Mouse (Mus musculus) stomach, postnatal 0 days (tissue): ENCODE measurements around the gene Yjefn3. TPM values are rescaled to one million over a fixed set of nuclear protein-coding genes. Genes with fewer than 3 reads are reported as not detected.

ENCODE experiments used
- ATAC-seq: fragments of 200-750 bp; cut with Nextera tagmentation; 2 replicates; pipeline ENCODE4 v1.8.0; 2017; ENCODE audit not compliant: low FRiP score, low TSS enrichment
- DNase-seq: peaks from one replicate; pipeline ENCODE4 v3.0.0-alpha.2; 2016; ENCODE audit warnings: low spot score
- H3K27ac ChIP-seq: fragments of 300-500 bp; sonication (generic); replicated peaks from 2 replicates; pipeline ENCODE4 v1.5.1; 2014; ENCODE audit warnings: mild to moderate bottlenecking, control low read depth
- H3K27me3 ChIP-seq: fragments of 300-500 bp; sonication (generic); 2 replicates; pipeline ENCODE4 v1.6.1; 2014; ENCODE audit warnings: low read length; ENCODE audit not compliant: control insufficient read depth, insufficient read depth
- H3K36me3 ChIP-seq: fragments of 300-500 bp; sonication (generic); 2 replicates; pipeline ENCODE4 v1.6.1; 2014; ENCODE audit warnings: low read length, mixed read lengths; ENCODE audit not compliant: control insufficient read depth, insufficient read depth
- H3K4me1 ChIP-seq: fragments of 300-500 bp; sonication (generic); replicated peaks from 2 replicates; pipeline ENCODE4 v1.6.1; 2014; ENCODE audit warnings: antibody characterized with exemption; ENCODE audit not compliant: control insufficient read depth, insufficient read depth
- H3K4me2 ChIP-seq: fragments of 300-500 bp; sonication (generic); replicated peaks from 2 replicates; pipeline ENCODE4 v1.6.1; 2014; ENCODE audit warnings: low read depth, mild to moderate bottlenecking, control low read depth, moderate library complexity
- H3K4me3 ChIP-seq: fragments of 300-500 bp; sonication (generic); 2 replicates; pipeline ENCODE4 v1.5.1; 2014; ENCODE audit warnings: low read depth, low read length, control low read depth
- H3K9ac ChIP-seq: fragments of 300-500 bp; sonication (generic); 2 replicates; pipeline ENCODE4 v1.6.1; 2014; ENCODE audit warnings: mild to moderate bottlenecking, low read length, control low read depth, mixed read lengths
- H3K9me3 ChIP-seq: fragments of 300-500 bp; sonication (generic); 2 replicates; pipeline ENCODE4 v1.6.1; 2016; ENCODE audit warnings: low read length; ENCODE audit not compliant: control insufficient read depth
- CTCF ChIP-seq: IDR thresholded peaks from 2 replicates; pipeline ENCODE4 v1.5.1; 2016; ENCODE audit warnings: antibody characterized with exemption, low read depth, mild to moderate bottlenecking, moderate library complexity
- EP300 ChIP-seq: optimal IDR thresholded peaks from 2 replicates; pipeline ENCODE3; 2016; ENCODE audit warnings: antibody characterized with exemption
- WGBS: fragments of 180-500 bp; shearing (Covaris S2); extraction: QIAGEN DNeasy Blood & Tissue Kit; methylation state at CpG from one replicate; pipeline ENCODE4 v1.1.7; 2014; 5-methylcytosine and 5-hydroxymethylcytosine counted together
- polyA plus RNA-seq: library from polyadenylated mRNA; unstranded; fragments of >200 nt; fragmentation: Nextera tagmentation; extraction: Ambion mirVana; gene quantifications from 2 replicates; pipeline ENCODE4 v1.2.1, GENCODE M21; 2015

The Yjefn3 gene
- polyA plus RNA-seq, 1 experiment from 2014 or later, result 1.6 TPM

DNA sequence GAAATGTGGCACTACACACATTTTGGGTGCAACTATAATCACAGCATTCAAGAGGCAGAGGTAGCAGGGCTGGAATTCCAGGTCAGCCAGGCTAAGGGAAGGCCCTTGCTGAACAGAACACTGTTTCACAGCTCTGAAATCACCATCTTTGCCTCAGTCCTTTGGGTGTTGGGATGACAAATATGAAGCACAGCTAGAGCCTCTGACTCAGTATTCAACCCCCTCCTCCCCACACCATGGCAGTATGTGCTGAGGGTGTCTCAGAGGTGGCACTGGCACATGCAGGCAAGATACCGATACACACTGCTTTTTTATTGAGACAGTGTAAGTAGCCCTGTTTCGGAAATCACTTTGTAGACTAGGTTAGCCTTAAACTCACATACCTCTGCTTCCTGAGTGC, 3.7 kb upstream of the Yjefn3 start:
- H3K27ac ChIP-seq, result no peak overlapping the region
- no peaks in the 10 kb centered on the region for H3K9me3 ChIP-seq
- peaks cover 3% of the 10 kb centered on the region; the same call in 1 of the 2 replicates for H3K4me1 ChIP-seq
- WGBS, result 85% methylated on average over 2 of the region's 2 CpGs
- TF ChIP-seq CTCF (no peak), EP300 (no peak)
- H3K36me3 ChIP-seq, result peaks cover 24% of the 10 kb centered on the region
- no peak overlapping the region for H3K4me3 ChIP-seq
- no peak for DNase-seq
- no peak overlapping the region for H3K9ac ChIP-seq
- no peak for ATAC-seq
- H3K27me3 ChIP-seq, result no peaks in the 10 kb centered on the region
- H3K4me2 ChIP-seq, result no peak overlapping the region

DNA sequence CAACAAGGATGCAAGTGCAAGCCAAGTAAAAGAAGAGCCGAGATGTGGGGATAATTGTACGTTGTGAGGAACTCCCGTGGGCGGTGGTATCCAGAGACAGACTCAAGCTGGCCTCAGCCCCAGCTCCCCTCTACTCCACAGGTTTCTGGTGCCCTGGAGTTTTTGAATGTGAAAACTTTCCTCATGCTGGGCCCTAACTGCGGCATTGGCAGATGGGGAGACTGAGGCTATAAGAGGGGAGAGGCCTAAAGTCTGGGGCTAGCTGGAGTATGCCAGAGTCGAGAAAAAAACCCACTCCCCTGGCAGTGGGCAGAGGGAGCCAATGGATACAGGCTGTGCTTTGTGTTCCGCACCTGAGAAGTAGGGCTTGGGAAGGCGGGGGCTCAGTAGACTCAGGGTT, 1.6 kb upstream of the Yjefn3 start:
- H3K9ac ChIP-seq, result no peak overlapping the region
- H3K36me3 ChIP-seq, result peaks cover 12% of the 10 kb centered on the region
- H3K4me2 ChIP-seq, result no peak overlapping the region
- no peak for TF ChIP-seq CTCF
- no peak for TF ChIP-seq EP300
- no peak overlapping the region for H3K27ac ChIP-seq
- no peaks in the 10 kb centered on the region for H3K9me3 ChIP-seq
- no peaks in the 10 kb centered on the region for H3K27me3 ChIP-seq
- no peak overlapping the region for H3K4me3 ChIP-seq
- peaks cover 3% of the 10 kb centered on the region; the same call in 1 of the 2 replicates for H3K4me1 ChIP-seq
- ATAC-seq (no peak), DNase-seq (no peak)
- WGBS, result 80% methylated on average over 8 of the region's 8 CpGs

DNA sequence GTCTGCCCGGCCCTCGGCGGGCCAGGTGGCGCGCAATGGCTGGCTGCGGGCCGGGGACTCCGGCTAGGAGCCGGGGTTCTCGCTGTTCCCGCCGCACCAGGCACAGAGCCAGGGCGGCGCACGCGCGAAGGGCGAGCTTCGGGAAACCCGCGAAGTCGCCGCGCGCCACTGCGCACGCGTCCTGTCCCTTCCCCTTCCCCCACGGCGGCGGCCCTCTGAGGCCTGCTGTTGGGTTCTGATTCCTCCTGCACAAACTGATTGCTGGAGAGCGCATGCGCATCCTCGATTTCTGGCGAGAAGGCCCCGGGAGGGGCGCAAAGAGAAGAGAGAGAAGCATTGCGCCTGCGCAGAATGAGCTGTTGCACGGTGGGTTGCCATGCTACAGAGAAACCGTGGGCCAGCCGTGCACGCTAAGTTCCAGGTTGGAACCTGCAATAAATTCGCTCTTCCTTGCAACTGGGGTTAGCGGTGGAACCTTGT, 591 bp upstream of the Yjefn3 start:
- TF ChIP-seq EP300, result no peak
- no peak; the same call in 1 of the 2 replicates for TF ChIP-seq CTCF
- H3K27ac ChIP-seq, result peak overlapping the region; percentile 94
- peak; percentile 85 for ATAC-seq
- peaks cover 10% of the 10 kb centered on the region; the same call in 1 of the 2 replicates for H3K36me3 ChIP-seq
- peak overlapping the region; percentile 92 for H3K4me2 ChIP-seq
- H3K4me3 ChIP-seq, result peak overlapping the region; percentile 75
- peak overlapping the region; percentile 72 for H3K9ac ChIP-seq
- H3K27me3 ChIP-seq, result no peaks in the 10 kb centered on the region
- H3K4me1 ChIP-seq, result peaks cover 3% of the 10 kb centered on the region; the same call in 1 of the 2 replicates
- WGBS, result 5% methylated on average over 44 of the region's 45 CpGs
- H3K9me3 ChIP-seq, result no peaks in the 10 kb centered on the region
- DNase-seq, result peak; percentile 98

DNA sequence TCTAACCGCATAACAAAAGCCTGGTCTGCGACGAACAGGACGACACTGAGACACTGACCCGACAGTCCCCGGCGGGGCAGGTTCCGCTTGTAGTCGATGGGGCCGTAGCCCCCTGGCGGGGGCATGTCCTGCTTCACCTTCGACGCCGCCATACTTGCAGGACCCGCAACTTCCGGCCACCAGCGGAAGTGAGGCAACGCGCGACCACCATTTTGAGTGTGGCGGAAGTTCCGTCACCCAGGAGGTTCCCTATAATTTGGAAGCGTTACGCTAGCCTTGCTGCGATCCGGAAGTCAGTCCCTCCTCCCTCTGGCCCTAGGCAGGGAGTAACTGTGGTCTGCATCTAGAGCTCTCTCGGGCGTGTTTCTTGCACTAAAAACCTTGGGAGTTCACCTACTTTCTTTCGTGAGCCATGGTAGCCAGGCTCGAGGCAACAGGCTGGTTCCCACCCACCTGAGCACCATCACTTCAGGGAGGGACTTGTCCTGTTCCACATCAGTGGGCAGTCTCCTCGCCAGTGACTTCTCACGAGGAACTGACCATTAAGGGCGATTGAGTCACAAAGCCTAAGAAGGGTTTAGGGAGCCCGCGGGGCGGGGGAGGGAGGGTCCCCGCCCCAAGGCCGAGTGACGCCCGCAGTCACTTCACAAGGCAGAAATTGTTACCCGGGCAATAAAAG, 889 bp downstream of the Yjefn3 start:
- peak overlapping the region; percentile 92 for H3K4me2 ChIP-seq
- peaks cover 4% of the 10 kb centered on the region; the same call in 1 of the 2 replicates for H3K36me3 ChIP-seq
- 1% methylated on average over 41 of the region's 41 CpGs for whole genome bisulfite sequencing
- no peaks in the 10 kb centered on the region for H3K9me3 ChIP-seq
- DNase-seq (peak; percentile 98), ATAC-seq (peak; percentile 78)
- H3K27me3 ChIP-seq, result no peaks in the 10 kb centered on the region
- H3K27ac ChIP-seq, result peak overlapping the region; percentile 94
- TF ChIP-seq CTCF, result peak; percentile 74
- TF ChIP-seq EP300, result peak; percentile 45
- peaks cover 3% of the 10 kb centered on the region; the same call in 1 of the 2 replicates for H3K4me1 ChIP-seq
- peak overlapping the region; percentile 75 for H3K4me3 ChIP-seq
- peak overlapping the region; percentile 79 for H3K9ac ChIP-seq

DNA sequence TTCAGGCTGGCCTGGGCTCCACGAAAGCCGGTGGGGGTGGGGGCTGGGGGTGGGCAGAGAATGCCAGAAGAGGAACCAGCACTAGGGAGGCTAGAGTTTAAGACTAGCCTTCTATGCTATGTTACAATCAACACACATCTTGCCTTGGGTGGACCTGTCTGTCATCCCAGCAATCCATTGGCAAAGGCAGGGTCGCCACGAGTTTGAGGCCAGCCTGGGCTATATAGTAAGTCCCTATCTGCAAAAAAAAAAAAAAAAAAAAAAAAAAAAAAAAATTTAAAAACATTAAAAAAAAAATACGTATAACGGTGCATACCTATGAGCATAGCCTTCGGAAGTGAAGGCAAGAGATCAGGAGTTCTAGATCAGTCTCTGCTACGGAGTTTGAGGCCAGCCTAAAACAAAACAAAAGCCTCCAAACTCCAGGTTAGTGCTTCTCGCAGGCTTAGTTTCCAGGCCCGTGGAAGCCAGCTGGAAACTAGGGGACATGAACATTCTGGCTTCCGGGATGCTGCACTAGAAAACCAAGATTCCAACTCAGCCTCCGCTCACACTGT, 1.5 kb downstream of the Yjefn3 start:
- H3K27ac ChIP-seq, result peak overlapping the region; percentile 94
- H3K27me3 ChIP-seq, result no peaks in the 10 kb centered on the region
- peaks cover 4% of the 10 kb centered on the region; the same call in 1 of the 2 replicates for H3K36me3 ChIP-seq
- ATAC-seq, result no peak
- DNase-seq, result no peak
- no peak for TF ChIP-seq CTCF
- TF ChIP-seq EP300, result no peak
- H3K9me3 ChIP-seq, result no peaks in the 10 kb centered on the region
- peak overlapping the region; percentile 79 for H3K9ac ChIP-seq
- H3K4me1 ChIP-seq, result peaks cover 3% of the 10 kb centered on the region; the same call in 1 of the 2 replicates
- WGBS, result 16% methylated on average over 12 of the region's 12 CpGs
- peak overlapping the region; percentile 92 for H3K4me2 ChIP-seq
- peak overlapping the region; percentile 75 for H3K4me3 ChIP-seq

DNA sequence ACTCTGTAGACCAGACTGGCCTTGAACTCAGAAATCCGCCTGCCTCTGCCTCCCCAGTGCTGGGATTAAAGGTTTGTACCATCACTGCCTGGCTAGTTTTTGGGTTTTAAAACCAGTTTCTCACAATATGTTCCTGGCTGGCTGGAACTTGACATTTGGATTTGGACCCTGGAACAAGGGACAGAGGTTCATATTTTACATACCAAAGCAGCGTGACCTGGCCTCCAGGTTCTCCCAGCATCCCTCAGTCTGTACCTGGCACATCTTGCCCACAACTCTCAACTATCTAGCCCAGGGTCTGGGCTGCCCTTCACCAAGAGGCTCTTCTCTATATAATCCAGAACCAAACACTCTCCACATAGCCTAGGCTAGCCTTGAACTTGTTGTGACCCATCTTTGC, 2.6 kb downstream of the Yjefn3 start:
- H3K36me3 ChIP-seq, result peaks cover 4% of the 10 kb centered on the region; the same call in 1 of the 2 replicates
- no peak for TF ChIP-seq EP300
- TF ChIP-seq CTCF, result no peak
- no peak overlapping the region for H3K4me2 ChIP-seq
- 91% methylated on average over 2 of the region's 2 CpGs for WGBS
- no peak overlapping the region for H3K27ac ChIP-seq
- no peak overlapping the region for H3K4me3 ChIP-seq
- no peaks in the 10 kb centered on the region for H3K27me3 ChIP-seq
- H3K9me3 ChIP-seq, result no peaks in the 10 kb centered on the region
- DNase-seq, result no peak
- H3K9ac ChIP-seq, result no peak overlapping the region
- no peak for ATAC-seq
- H3K4me1 ChIP-seq, result peaks cover 3% of the 10 kb centered on the region; the same call in 1 of the 2 replicates
